Mouse (Mus musculus) Patski (cell line): ENCODE data around the gene Car5a. TPM values are rescaled to one million over a fixed set of nuclear protein-coding genes. Genes with fewer than 3 reads are reported as not detected.

Experiments
- ATAC-seq: fragments of 100-300 bp; one replicate; pipeline ENCODE4 v1.8.0; 2021
- CTCF ChIA-PET: fragments of 350-600 bp; sonication (Branson Sonifier 250); formaldehyde crosslinking; loops from one replicate; lab custom pipeline; 2022; ENCODE audit warnings: inconsistent platforms; lab: Charles Lee
- POLR2A ChIA-PET: fragments of 350-600 bp; sonication (Branson Sonifier 250); formaldehyde crosslinking; loops from one replicate; lab custom pipeline; 2022; ENCODE audit warnings: antibody characterized with exemption, inconsistent platforms; lab: Charles Lee
- DNase-seq: peaks from one replicate; pipeline ENCODE4 v3.0.0-alpha.2; 2011; ENCODE audit warnings: low read depth, low spot score
- H3K27me3 ChIP-seq: fragments of 371-371 bp; one replicate; pipeline ENCODE4 v1.5.1; 2021
- CTCF ChIP-seq: fragments of 100-300 bp; IDR thresholded peaks from one replicate; pipeline ENCODE4 v1.5.1; 2021
- in situ Hi-C: fragments of 300-500 bp; cut with MboI; formaldehyde crosslinking; loops from 3 replicates; pipeline ENCODE4 v1.11.1; 2018; ENCODE audit warnings: low pct_unique_long_range_greater_than_20kb, mixed read lengths
- polyA plus RNA-seq: library from polyadenylated mRNA; unstranded; gene quantifications from one replicate; pipeline ENCODE4 v1.2.3, GENCODE M21; 2021

Car5a gene
- polyA plus RNA-seq, 1 experiment from 2014 or later = not detected

DNA sequence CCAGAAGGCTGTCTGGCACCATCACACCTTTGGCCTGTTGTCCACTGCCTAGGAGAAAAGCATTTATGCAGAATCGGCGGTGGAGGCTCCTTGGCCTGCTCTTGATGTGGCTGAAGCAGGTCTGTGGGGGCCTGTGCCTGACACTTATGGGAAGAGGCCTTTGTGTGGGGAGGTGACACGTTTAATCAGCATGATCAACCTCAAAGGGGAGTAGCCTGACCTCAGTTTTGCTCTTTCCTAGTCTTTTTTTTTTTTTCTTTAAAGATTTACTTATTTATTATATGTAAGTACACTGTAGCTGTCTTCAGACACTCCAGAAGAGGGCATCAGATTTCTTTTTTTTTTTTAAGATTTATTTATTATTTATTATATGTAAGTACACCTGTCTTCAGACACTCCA lies 18.2 kb upstream of the Car5a start:
- TF ChIP-seq CTCF = no peak

DNA sequence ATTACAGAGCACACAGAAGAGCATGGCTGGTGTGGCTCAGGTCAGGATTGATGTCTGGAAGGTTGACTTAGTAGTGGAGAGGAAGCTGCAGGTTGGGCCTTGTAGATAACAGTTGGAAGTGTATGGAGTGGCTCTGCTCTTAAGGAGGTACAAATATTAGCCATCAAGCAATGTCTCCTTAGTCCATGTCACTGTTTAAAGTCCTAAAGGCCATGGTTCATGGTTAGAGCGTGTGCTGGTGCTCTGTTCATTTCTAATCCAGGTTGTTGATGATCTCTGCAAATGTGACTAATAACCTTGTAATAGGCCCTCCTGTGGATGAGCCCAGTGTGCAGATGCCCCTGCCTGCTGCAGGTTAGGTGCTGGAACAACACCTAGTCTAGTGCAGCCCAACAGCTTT lies 13.7 kb upstream of the Car5a start:
- in situ Hi-C loops = no loop called here
- ChIA-PET POLR2A (no interaction called here), CTCF (interaction anchor here (1.3 kb wide), 1 partner anchor 311 kb away, joined by 3 read pairs; no protein-coding TSS in a partner anchor)
- TF ChIP-seq CTCF = no peak
- no peaks in the 10 kb centered on the region for H3K27me3 ChIP-seq
- DNase-seq = no peak
- no peak for ATAC-seq

More for the DNA sequence above, 18.2 kb upstream of the Car5a start:
- in situ Hi-C loops = no loop called here
- CTCF ChIA-PET = interaction anchor here (1.2 kb wide), 2 partner anchors 14 to 180 kb away, joined by 3 read pairs; no protein-coding TSS in a partner anchor
- DNase-seq (no peak), ATAC-seq (no peak)
- POLR2A ChIA-PET = interaction anchor here (1.1 kb wide), 1 partner anchor 369 kb away, joined by 3 read pairs; no protein-coding TSS in a partner anchor
- no peaks in the 10 kb centered on the region for H3K27me3 ChIP-seq

DNA sequence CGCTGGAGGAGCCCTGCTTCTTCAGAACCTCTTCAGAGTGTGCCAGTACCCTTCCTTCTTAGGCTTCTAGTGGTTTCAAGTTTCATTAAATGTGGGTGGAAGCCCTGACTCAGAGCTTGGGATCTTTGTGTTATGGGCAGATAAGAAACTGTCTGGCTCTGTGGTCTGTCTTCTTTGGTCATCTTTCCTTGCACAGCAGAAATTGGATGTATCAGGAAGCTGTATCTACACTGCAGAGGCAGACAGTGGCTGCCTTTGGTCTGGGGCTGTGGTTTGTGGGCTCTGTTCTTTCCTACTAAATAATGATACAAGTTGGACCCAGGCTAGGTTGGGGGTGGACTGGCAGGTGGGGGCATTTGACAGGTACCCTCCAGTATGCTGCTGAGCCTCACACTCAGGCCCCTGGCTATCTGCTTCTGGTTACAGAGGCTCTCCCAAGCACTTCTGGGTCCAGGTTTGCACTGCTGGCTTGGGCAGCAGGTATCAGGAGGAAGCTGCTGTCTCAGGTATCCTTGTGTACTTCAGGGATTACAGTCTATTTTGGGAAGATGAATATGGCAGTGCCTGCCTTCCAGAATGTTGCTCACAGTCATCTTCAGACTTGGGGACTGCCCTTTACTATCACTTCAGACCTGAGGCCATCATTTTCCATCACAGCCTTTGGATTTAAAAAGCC lies 11.3 kb upstream of the Car5a start:
- H3K27me3 ChIP-seq = no peaks in the 10 kb centered on the region
- in situ Hi-C loops = no loop called here
- no peak for ATAC-seq
- POLR2A ChIA-PET = interaction anchor here (0.9 kb wide), 1 partner anchor 13 kb away, joined by 3 read pairs; no protein-coding TSS in a partner anchor
- DNase-seq = no peak
- no peak for TF ChIP-seq CTCF
- CTCF ChIA-PET = no interaction called here

DNA sequence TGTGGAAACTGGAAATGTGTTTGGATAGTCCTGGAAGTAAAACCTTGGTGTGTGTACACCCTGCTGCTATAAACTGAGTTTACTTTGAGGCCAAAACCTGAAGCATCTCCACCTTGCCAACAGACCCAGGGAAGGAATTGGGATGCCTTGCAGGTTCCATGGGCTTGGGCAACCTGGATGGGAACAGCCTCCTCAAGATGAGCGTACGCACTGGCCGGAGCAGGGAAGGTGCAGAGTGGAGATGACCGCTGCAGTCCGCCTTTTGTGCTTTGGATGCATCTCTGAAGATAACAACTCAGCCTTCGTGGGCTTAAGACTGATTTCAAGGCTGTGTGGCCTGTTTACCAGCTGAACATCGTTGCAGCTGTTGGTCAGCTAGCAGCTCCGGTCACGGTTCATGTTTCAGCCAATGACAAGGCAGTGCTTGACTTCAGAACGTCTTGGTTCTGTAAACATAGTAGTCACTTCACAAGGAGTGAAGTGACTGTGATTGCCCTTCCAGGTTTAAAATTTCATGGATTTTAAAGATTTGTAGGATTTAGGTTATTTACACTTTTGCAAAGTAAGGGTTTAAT lies 10.4 kb upstream of the Car5a start:
- in situ Hi-C loops = no loop called here
- no peak for ATAC-seq
- POLR2A ChIA-PET = no interaction called here
- H3K27me3 ChIP-seq = no peaks in the 10 kb centered on the region
- CTCF ChIA-PET = no interaction called here
- TF ChIP-seq CTCF = no peak
- no peak for DNase-seq

DNA sequence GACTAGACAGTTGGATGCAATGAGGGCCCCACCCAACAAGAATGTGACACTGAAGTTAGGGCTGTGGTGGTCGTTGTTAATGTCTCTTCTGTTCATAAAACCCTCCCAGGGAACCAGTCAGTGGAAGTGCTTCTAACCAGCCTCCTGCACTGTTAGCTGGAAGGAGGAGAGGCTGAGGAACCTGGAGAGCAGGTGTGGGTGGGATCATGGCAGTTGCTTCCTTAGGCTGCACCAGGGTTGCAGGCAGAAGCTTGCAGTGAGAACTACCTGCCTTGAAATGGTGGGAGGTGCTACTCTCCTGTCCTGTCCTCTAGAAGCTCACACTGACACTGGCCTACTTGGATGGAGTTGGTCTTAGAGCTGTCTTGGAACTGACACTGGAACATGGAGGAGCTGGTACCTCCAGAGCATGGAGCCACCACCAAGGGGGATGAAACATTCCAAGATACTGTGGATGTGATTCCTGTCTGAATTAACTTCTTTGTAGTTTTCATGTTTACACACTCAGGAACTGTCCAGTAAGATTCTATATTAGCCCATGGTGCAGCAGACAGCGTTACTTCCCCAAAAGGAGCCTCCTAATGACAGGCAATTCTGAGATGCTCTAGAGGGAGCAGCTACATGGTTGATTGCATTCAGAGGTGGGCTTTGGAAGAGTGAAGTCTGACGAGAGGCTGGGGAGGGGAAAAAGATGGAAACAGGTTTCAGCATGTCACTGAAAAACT lies 9.3 kb upstream of the Car5a start:
- DNase-seq (no peak), ATAC-seq (no peak)
- ChIA-PET POLR2A (interaction anchor here (0.8 to 1.0 kb wide), 2 partner anchors 14 to 197 kb away, joined by 3 read pairs; no protein-coding TSS in a partner anchor), CTCF (interaction anchor here (0.9 to 1.7 kb wide), 3 partner anchors 8 to 20 kb away, joined by 3 to 5 read pairs (median 3); no protein-coding TSS in a partner anchor)
- in situ Hi-C loops = no loop called here
- no peak for TF ChIP-seq CTCF
- H3K27me3 ChIP-seq = no peaks in the 10 kb centered on the region

DNA sequence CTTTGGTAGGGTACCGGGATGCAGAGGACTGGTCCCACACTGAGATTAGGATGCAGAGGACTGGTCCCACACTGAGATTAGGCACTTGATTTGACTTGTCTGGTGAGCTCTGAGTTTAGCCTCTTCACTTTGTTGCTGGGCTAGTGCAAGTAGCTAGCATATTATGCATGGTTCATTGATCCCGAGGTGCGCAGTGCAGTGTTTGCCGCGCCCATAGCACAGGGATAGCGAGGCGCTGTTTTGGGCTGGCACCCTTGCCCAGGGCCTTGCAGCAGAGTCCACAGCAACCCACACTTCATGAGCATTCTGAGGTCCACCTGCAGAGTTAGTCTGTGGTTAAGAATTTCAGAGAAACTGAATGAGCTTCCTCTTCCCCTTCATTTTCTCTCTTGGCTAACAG lies 8.1 kb upstream of the Car5a start:
- no peak for ATAC-seq
- no peaks in the 10 kb centered on the region for H3K27me3 ChIP-seq
- TF ChIP-seq CTCF = no peak
- DNase-seq = no peak
- ChIA-PET POLR2A (interaction anchor here (1.0 to 1.3 kb wide), 2 partner anchors 11 to 15 kb away, joined by 3 to 5 read pairs; no protein-coding TSS in a partner anchor), CTCF (interaction anchor here (0.6 to 1.7 kb wide), 6 partner anchors 9 to 103 kb away, joined by 3 to 5 read pairs (median 3); no protein-coding TSS in a partner anchor)
- in situ Hi-C loops = no loop called here

DNA sequence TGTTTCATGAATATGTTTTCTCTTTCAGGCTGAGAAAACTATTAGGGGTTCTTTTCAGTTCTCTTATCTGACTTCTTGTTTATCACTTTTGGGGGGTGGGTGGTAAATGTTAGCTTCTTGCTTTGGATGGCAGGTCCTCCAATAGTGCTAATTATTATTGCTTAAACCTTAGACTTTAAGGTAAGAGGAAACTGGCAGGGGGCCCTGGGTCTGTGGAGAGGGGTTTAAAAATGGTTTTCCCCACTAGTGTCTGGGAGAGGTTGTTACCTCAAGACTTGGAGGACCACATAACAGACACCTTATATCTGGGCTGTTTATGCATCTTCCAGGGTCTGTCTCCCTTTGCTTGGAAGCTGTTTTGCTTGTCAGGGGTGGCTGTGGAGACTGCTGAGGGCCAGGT lies 7.4 kb upstream of the Car5a start:
- ChIA-PET POLR2A (interaction anchor here (1.3 kb wide), 1 partner anchor 12 kb away, joined by 5 read pairs; no protein-coding TSS in a partner anchor), CTCF (interaction anchor here (0.9 to 1.7 kb wide), 4 partner anchors 10 to 102 kb away, joined by 3 to 5 read pairs (median 3); no protein-coding TSS in a partner anchor)
- no peak for TF ChIP-seq CTCF
- DNase-seq = no peak
- H3K27me3 ChIP-seq = no peaks in the 10 kb centered on the region
- in situ Hi-C loops = no loop called here
- no peak for ATAC-seq

DNA sequence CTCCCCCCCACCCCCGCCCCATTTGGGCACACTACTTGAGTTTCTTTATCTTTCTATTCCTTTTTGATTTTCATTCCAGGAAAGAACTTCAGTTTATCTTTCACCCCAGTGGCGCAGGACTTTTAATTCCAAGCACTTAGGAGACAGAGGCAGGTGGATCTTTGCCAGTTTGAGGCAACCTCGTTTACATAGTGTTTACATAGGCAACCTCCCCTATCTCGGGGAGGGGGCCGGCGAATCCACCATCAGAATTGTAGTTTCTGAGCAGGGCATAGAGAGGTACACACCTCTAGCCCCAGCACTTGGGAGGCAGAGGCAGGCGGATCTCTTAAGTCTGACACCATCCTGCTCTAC lies 6.9 kb upstream of the Car5a start:
- no peak for TF ChIP-seq CTCF
- DNase-seq (no peak), ATAC-seq (no peak)
- H3K27me3 ChIP-seq = no peaks in the 10 kb centered on the region
- in situ Hi-C loops = no loop called here
- POLR2A ChIA-PET = no interaction called here
- CTCF ChIA-PET = no interaction called here

DNA sequence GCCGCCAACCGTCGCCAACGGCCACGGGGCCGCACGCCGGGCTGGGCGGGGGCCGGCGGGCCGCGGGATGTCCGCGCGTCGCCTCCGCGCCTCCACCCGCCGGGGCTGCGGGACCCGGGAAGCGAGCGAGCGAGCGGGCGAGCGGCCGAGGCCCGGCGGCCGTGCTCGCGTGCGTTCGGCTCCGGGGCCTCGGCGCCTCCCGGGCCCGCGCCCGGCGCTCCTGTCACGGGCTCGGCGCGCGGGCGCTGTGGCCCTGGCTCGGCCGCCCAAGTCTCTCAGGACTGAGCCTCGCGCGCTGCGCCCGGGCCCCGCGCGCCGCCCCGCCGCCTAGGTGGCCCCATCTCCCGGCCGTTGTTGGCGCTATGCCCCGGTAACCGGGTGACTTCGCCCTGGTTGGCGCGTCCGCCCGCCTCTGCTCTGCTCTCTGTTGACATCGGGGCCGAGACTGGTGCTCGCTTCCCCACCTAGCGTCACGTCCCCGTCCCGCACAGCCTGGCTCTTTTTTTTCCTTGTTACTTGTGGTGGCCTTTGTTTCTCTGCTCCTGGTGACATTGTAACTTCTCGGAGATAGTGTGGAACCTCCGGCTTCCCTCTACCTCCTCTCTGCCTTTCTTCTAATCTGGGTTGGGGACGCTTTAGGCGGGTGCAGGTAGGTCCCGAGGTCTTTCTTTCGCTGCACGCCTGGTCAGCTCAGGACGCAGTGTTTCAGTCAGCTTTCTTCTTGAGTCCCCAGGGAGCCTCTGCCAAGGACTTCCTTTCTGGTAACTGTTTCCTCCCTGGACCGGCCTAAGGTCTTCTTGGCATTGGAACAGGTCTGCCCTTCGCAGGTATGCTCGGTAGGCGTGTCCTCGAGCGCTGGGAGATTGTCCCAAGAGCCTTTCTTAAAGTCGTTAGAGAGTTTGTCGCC lies 6.3 kb upstream of the Car5a start:
- no peaks in the 10 kb centered on the region for H3K27me3 ChIP-seq
- DNase-seq (no peak), ATAC-seq (no peak)
- in situ Hi-C loops = no loop called here
- TF ChIP-seq CTCF = no peak
- ChIA-PET CTCF (no interaction called here), POLR2A (no interaction called here)
